Mouse (Mus musculus) G1E (cell line): ENCODE data around the gene Mtg2.

ENCODE experiments used
- CTCF ChIP-seq: IDR thresholded peaks from 2 replicates; pipeline ENCODE4 v1.5.1; 2012; ENCODE audit warnings: low read depth, low read length, inconsistent platforms, mixed read lengths
- GATA1 ChIP-seq: IDR thresholded peaks from 2 replicates; pipeline ENCODE4 v1.6.1; 2012; ENCODE audit warnings: borderline replicate concordance, low read length, inconsistent platforms, mixed read lengths
- GATA2 ChIP-seq: IDR thresholded peaks from 2 replicates; pipeline ENCODE4 v1.6.1; 2012; ENCODE audit warnings: low read depth, low read length, inconsistent platforms, borderline replicate concordance
- POLR2AphosphoS5 ChIP-seq: IDR thresholded peaks from 2 replicates; pipeline ENCODE4 v1.6.1; 2012; ENCODE audit warnings: low read depth, low read length, inconsistent platforms; ENCODE audit not compliant: insufficient replicate concordance
- TAL1 ChIP-seq: conservative IDR thresholded peaks from 2 replicates; pipeline ENCODE4 v1.6.1; 2012; ENCODE audit warnings: low read depth, low read length, inconsistent platforms, mixed read lengths

- no peak for TF ChIP-seq CTCF
- TF ChIP-seq POLR2AphosphoS5: no peak
- no peak for TF ChIP-seq GATA1
- TF ChIP-seq GATA2: no peak
- no peak for TF ChIP-seq TAL1
Measured at GRCm38 (mm10) chr2:180025135-180025860, 45.1 kb upstream of the Mtg2 start.
